8 mouse cellular contexts compared by ENCODE assay signal in the genomic region with DNA sequence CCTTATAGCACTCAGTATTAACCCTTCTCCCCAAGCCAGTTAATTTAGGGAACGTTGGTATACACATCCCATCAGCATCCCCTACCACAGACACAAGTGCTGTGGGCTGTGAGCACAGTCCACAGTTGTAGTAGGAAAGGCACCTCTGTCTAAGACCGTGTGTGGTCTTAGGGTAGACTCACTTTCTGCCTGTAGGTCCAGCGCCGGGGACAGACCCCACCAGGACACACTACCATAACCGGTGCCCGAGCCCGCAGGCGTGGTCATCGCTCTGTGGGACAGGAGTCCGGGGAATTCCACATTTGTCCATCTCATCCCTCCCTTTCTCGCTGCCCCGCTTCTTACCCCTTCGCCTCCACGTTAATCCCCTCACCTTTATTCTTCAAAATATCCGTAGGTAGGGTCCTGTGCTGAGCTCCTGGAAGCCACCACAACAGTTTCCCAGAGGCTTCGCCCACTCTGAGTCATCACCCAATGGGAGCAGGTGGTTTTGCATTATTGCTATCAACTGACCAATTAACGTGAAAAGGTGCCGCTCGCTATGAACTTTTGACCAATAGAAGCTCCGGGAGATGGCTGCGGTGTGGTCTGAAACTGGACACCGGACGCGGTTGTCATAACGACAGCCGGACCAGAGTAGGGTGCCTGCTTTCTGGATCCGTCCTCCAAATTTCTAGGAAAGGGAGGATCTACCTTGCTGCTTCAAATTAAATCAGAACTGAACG. TPM values are rescaled to one million over a fixed set of nuclear protein-coding genes. Genes with fewer than 3 reads are reported as not detected.
A peak's percentile ranks its signal among the peaks of the same experiment; 100 is the strongest.
DNase-seq lines count a peak whose midpoint lies in the region; ATAC-seq lines count a peak whose summit lies in the region.

A gene (minus strand): TSS at position 449 of the 725 bp plus-strand sequence.

- no peak for ATAC-seq in erythroblast, adult 5-6 weeks (replicated peaks; ENCODE audit: low FRiP score, poor library complexity, severe bottlenecking)
- peak; percentile 90 for ATAC-seq in forebrain, embryonic 11.5 days (replicated peaks; ENCODE audit: low FRiP score)
- peak; percentile 70 to 81 for ATAC-seq in hematopoietic stem cell, adult 5-6 weeks (replicated peaks in 1 of 2; ENCODE audit: insufficient read depth in 1 of 2, low FRiP score in 2 of 2, low TSS enrichment in 1 of 2, low read depth in 1 of 2, poor library complexity in 2 of 2, severe bottlenecking in 2 of 2)
- peak; percentile 92 for ATAC-seq in limb, embryonic 11.5 days (ENCODE audit: insufficient number of reproducible peaks, low FRiP score, low TSS enrichment, low read depth)

- peaks cover 5% of the 10 kb centered on the region for H3K4me1 ChIP-seq in erythroblast, embryonic 14.5 days (ENCODE audit: control insufficient read depth)
- H3K4me1 ChIP-seq in forebrain, embryonic 11.5 days (replicated peaks; ENCODE audit: control insufficient read depth, insufficient read depth, low read length): peaks cover 5% of the 10 kb centered on the region; the same call in 1 of the 2 replicates
- H3K4me1 ChIP-seq in limb, embryonic 11.5 days (ENCODE audit: control insufficient read depth, insufficient read depth, low read length): 0 out of 2 replicates have a peak, but pooled peaks cover 1% of the 10 kb centered on the region
- peaks cover 23% of the 10 kb centered on the region for H3K4me1 ChIP-seq in midbrain, embryonic 10.5 days

- WGBS in forebrain, embryonic 11.5 days: 3% methylated on average over 28 of the region's 28 CpGs
- 2% methylated on average over 28 of the region's 28 CpGs for WGBS in limb, embryonic 11.5 days
- WGBS in midbrain, embryonic 10.5 days: 3% methylated on average over 28 of the region's 28 CpGs

- peak within 1 kb of the TSS; percentile 29 for H3K4me3 ChIP-seq in erythroblast, embryonic 14.5 days (replicated peaks)
- H3K4me3 ChIP-seq in forebrain, embryonic 11.5 days (ENCODE audit: low read depth, low read length): peak within 1 kb of the TSS; percentile 34
- peak within 1 kb of the TSS; percentile 22 for H3K4me3 ChIP-seq in limb, embryonic 11.5 days (ENCODE audit: low read depth, low read length)
- H3K4me3 ChIP-seq in midbrain, embryonic 10.5 days: peak within 1 kb of the TSS; percentile 61

- H3K9me3 ChIP-seq in erythroblast, embryonic 14.5 days (ENCODE audit: control insufficient read depth, low read length): no peaks in the 10 kb centered on the region
- no peaks in the 10 kb centered on the region for H3K9me3 ChIP-seq in forebrain, embryonic 11.5 days (ENCODE audit: control insufficient read depth, low read length)
- H3K9me3 ChIP-seq in limb, embryonic 11.5 days (ENCODE audit: control insufficient read depth, low read length): no peaks in the 10 kb centered on the region
- H3K9me3 ChIP-seq in midbrain, embryonic 10.5 days (replicated peaks): no peaks in the 10 kb centered on the region

- no peak within 1 kb of the TSS for H3K27ac ChIP-seq in forebrain, embryonic 11.5 days (ENCODE audit: low read depth, low read length)
- no peak within 1 kb of the TSS for H3K27ac ChIP-seq in limb, embryonic 11.5 days (replicated peaks; ENCODE audit: low read depth, low read length)
- H3K27ac ChIP-seq in midbrain, embryonic 10.5 days (replicated peaks): 0 out of 2 replicates have a peak within 1 kb of the TSS, but pooled peaks have one; percentile 61

- H3K27me3 ChIP-seq in erythroblast, embryonic 14.5 days (ENCODE audit: control insufficient read depth): peaks cover 28% of the 10 kb centered on the region
- H3K27me3 ChIP-seq in forebrain, embryonic 11.5 days (ENCODE audit: control insufficient read depth, insufficient read depth, low read length): peaks cover 3% of the 10 kb centered on the region; the same call in 1 of the 2 replicates
- H3K27me3 ChIP-seq in limb, embryonic 11.5 days (ENCODE audit: control insufficient read depth, insufficient read depth, low read length): no peaks in the 10 kb centered on the region
- H3K27me3 ChIP-seq in midbrain, embryonic 10.5 days (ENCODE audit: low read depth, poor library complexity, severe bottlenecking): peaks cover 36% of the 10 kb centered on the region

- no peaks in the 10 kb centered on the region for H3K36me3 ChIP-seq in erythroblast, embryonic 14.5 days (ENCODE audit: control insufficient read depth)
- no peaks in the 10 kb centered on the region for H3K36me3 ChIP-seq in forebrain, embryonic 11.5 days (ENCODE audit: control insufficient read depth, insufficient read depth, low read length)
- H3K36me3 ChIP-seq in limb, embryonic 11.5 days (ENCODE audit: control insufficient read depth, insufficient read depth, low read length): no peaks in the 10 kb centered on the region
- H3K36me3 ChIP-seq in midbrain, embryonic 10.5 days: no peaks in the 10 kb centered on the region

- DNase-seq in forebrain, embryonic 11.5 days (ENCODE audit: low spot score): peak; percentile 86
- peak; percentile 90 for DNase-seq in limb, embryonic 11.5 days (ENCODE audit: low spot score)
- DNase-seq in midbrain, embryonic 10.5 days (ENCODE audit: low spot score): peak; percentile 88
- peak; percentile 78 for DNase-seq in testis, postnatal 10 days (ENCODE audit: low spot score)
- DNase-seq in frontal cortex, adult 2 months (ENCODE audit: extremely low spot score in 1 of 2, low spot score in 1 of 2): no peak

- H3K9ac ChIP-seq in forebrain, embryonic 11.5 days (ENCODE audit: low read length): peak within 1 kb of the TSS; percentile 23; the same call in 1 of the 2 replicates
- H3K9ac ChIP-seq in limb, embryonic 11.5 days (ENCODE audit: low read length): no peak within 1 kb of the TSS

- H3K4me2 ChIP-seq in forebrain, embryonic 11.5 days (ENCODE audit: low read depth, low read length, severe bottlenecking): peak within 1 kb of the TSS; percentile 65
- peak within 1 kb of the TSS; percentile 39 for H3K4me2 ChIP-seq in limb, embryonic 11.5 days (ENCODE audit: low read depth, severe bottlenecking)

RNA-seq across cellular contexts. Expression of the gene that starts here (rescaled TPM):
- 0.02 TPM in 2 replicates for polyA plus RNA-seq in erythroblast, embryonic 14.5 days (2012)
- 1.2 TPM in 1 of 2 replicates, not detected in the other for total RNA-seq in erythroblast, adult 5-6 weeks (2015; ENCODE audit: low replicate concordance)
- total RNA-seq in erythroblast, adult 5-6 weeks (2017; ENCODE audit: low replicate concordance): 0.28 TPM in 1 of 2 replicates, not detected in the other
- polyA plus RNA-seq in forebrain, embryonic 11.5 days (2014; fragmentation: Nextera tagmentation; extraction: Ambion mirVana): 1.4 and 2.0 TPM in 2 replicates
- 2.4 and 2.6 TPM in 2 replicates for total RNA-seq in hematopoietic stem cell, adult 5-6 weeks (2017)
- 1.9 and 2.4 TPM in 2 replicates for polyA plus RNA-seq in limb, embryonic 11.5 days (2014; fragmentation: Nextera tagmentation; extraction: Ambion mirVana)
- 1.8 and 2.2 TPM in 2 replicates for polyA plus RNA-seq in midbrain, embryonic 10.5 days (2016; fragmentation: Nextera tagmentation; extraction: Ambion mirVana)
- polyA plus RNA-seq in frontal cortex, adult 2 months (2012; rRNA removed): 1.4 and 1.6 TPM in 2 replicates

Comparison
In these comparisons a context has a peak if more than half of its experiments do, and no peak if none do; other contexts are left out.
1. DNase-seq: peak in forebrain, embryonic 11.5 days (single experiment), limb, embryonic 11.5 days (single experiment), midbrain, embryonic 10.5 days (single experiment) and testis, postnatal 10 days (single experiment); none in frontal cortex, adult 2 months (0 of 2).
2. Peak in every context shown above with its lines, with median percentiles within 50 percentile points of each other: H3K4me3 ChIP-seq.